Mouse (Mus musculus): ENCODE results near the gene Rgs7bp.
A peak's percentile ranks its signal among the peaks of the same experiment; 100 is the strongest.

Gene Rgs7bp

GRCm38 (mm10) chr13:105054181-105054940 is at the start of gene Rgs7bp:
Gene Rgs7bp (minus strand): TSS chr13:105054930.
- DNase-seq (ENCODE audit: low read depth, low spot score) = peak; percentile 47

- no peak for DNase-seq (ENCODE audit: low read depth, low spot score)
Measured at GRCm38 (mm10) chr13:105104385-105104784, 49.7 kb upstream of the Rgs7bp start.

DNA sequence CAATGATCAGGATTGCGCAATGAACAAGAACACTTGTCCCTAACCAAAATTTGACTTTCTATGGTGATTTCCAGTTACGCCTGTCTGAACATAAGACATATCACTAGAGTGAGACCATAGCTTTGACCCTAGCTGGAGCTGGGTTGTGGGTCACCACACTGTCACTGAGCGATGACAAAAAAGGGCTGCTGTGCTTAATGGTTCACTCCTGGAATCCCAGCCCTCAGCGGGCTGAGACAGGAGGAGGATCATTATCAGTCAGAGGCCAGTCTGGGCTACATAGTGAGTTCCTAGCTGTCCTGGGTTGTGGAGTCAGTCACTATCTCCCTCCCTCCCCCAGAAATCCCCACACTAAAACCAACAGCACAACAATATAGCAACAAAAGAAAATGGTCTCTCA is 46.0 kb upstream of the Rgs7bp start:
- no peak for DNase-seq (ENCODE audit: low read depth, low spot score)

DNA sequence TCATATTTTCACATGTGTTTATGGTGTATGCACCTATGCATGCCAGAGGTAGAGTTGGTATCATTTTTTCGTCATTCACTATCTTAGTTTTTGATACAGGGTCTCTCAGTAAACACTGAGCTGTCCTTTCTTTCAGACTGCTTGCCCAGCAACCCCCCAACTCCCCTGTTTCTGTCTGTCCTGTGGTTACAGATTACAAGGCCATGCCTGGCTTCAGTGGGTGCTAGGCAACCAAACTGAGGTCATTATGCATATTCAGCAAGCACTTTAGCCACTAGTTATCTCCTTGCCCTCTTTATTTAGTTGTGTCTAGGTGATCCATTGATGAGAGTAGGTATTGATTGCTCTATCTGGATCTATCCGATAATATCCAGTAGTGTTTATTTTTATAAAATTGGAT is 41.6 kb upstream of the Rgs7bp start:
- no peak for DNase-seq (ENCODE audit: low read depth, low spot score)

DNA sequence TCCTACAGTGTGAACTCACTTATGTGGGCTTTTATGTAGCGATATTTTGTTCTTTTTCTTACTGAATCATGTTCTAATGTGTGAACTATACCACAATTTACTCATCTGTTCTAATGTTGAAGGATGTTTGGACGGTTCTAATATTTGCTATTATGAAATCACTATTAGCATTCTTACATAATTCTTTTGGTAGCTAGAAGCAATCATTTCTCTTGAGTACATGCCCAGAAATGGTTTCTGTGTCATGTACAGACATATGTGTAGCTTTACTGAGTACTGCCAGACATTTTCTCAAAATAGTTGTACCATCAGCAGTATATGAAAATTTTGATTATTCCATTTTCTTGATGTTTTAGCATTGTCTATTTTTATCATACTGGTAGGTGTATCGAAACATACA is 34.5 kb upstream of the Rgs7bp start:
- no peak for DNase-seq (ENCODE audit: low read depth, low spot score)

DNA sequence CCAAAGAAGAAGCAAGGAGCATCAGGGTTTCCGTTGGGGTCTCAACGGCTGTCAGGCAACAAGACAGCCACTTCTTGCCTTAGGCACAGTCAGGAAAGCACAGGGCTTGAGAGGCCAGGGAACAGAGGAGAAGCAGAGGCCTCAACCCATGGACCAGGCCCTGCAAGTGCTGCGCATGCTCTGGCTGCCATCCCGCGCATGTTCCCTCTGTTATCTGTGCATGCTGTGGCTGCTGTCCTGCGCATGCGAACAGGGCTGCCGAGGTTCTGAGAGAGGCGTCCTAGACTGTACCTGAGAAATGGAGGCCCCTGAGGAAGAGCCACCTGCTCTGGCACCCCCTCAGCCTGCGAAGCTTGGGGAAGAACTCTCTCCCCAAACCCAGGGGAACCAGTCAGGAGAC is 27.1 kb upstream of the Rgs7bp start, which contains the start of gene 4933425L06Rik:
TSS of gene 4933425L06Rik (plus strand) at position 261 of the 400 bp plus-strand sequence.
- no peak for DNase-seq (ENCODE audit: low read depth, low spot score)

GRCm38 (mm10) chr13:105066890-105067845 is 12.4 kb upstream of the Rgs7bp start:
- no peak for DNase-seq (ENCODE audit: low read depth, low spot score)

GRCm38 (mm10) chr13:105066119-105066518 is 11.4 kb upstream of the Rgs7bp start:
- no peak for DNase-seq (ENCODE audit: low read depth, low spot score)

GRCm38 (mm10) chr13:105055374-105055773 is 644 bp upstream of the Rgs7bp start:
- DNase-seq (ENCODE audit: low read depth, low spot score) = no peak

DNA sequence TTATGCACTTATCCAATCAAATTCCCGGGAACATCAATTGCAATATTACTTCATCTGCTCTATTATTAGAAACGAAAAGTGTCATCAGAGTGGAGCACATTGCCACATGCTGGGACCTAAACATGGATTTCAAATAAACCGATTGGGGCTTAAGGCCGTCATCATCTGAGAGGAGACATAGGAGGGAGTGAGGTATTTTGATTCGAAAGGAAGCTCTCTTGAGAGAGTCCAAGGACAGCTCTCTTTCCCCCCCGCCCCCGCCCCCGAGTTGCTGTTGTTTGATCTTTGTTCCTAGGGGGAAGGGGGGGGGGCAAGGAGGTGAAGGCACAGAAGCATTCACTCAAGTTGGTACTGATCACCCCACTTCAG is 195 bp upstream of the Rgs7bp start:
- DNase-seq (ENCODE audit: low read depth, low spot score) = no peak

- DNase-seq (ENCODE audit: low read depth, low spot score) = no peak
Measured at GRCm38 (mm10) chr13:105053618-105054017, 1.1 kb downstream of the Rgs7bp start.

DNA sequence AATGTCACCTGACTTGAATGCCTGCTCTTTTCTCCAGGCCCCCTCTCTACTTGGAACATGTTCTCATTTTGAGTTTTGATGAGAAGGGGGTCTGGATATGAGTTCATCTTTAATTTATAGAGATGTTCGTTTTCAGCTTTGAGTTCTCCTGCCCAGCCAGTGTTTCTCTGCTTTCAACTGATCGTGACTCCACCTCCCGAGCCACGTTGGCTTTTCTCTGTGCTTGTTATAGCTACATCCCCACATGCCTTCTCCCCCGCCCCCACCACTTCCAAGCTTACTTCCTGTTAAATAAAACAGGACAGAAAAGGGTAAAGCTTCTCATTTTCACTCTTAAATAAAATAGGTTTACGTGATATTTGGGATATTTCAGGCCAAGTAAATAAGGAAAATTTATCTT is 3.3 kb downstream of the Rgs7bp start:
- no peak for DNase-seq (ENCODE audit: low read depth, low spot score)

- no peak for DNase-seq (ENCODE audit: low read depth, low spot score)
Measured at GRCm38 (mm10) chr13:105048662-105049061, 6.1 kb downstream of the Rgs7bp start.

DNA sequence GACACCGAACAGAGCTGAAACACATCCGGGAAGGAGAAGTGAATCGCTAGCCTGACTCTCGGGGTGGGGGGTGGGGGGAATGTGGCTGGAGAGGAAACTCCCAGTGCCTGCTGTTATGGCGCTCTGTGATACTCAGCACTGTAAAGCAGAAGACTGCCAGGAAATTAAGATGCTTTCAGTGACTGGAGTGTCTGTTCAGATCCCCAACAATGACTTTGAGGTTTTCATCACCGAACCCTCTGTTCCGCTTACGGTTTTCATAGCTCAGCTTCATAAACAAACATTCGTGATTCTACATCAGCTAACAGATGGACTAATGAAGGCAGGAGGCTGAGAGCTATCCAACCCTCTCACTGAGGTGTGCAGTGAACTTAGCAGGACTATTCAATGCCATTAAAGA is 7.4 kb downstream of the Rgs7bp start:
- DNase-seq (ENCODE audit: low read depth, low spot score) = no peak

- no peak for DNase-seq (ENCODE audit: low read depth, low spot score)
Measured at GRCm38 (mm10) chr13:105043882-105044281, 10.8 kb downstream of the Rgs7bp start.

- DNase-seq (ENCODE audit: low read depth, low spot score) = no peak
Measured at GRCm38 (mm10) chr13:105038334-105038733, 16.4 kb downstream of the Rgs7bp start.

DNA sequence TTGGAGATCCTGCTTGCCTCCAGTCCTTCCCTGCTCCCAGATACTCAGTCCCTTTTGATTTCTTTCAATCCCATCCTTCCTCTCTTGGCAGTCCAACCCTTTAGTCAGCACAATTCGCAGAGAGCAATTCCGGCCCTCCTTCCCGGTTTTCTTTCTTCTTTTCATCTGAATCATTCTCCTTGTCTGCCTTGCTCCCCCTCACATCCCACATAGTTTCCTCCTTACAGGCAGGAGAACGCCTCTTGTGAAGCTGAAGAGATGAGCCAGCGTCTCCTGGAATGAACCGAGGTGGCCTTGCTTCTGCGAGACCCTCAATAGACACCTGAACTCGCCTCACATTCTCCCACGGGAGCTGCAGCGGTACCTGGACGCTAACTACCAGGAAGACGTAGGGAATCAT is 16.9 kb downstream of the Rgs7bp start:
- no peak for DNase-seq (ENCODE audit: low read depth, low spot score)

GRCm38 (mm10) chr13:105031882-105032281 is 22.8 kb downstream of the Rgs7bp start:
- DNase-seq (ENCODE audit: low read depth, low spot score) = no peak

- DNase-seq (ENCODE audit: low read depth, low spot score) = no peak
Measured at GRCm38 (mm10) chr13:105028276-105028675, 26.5 kb downstream of the Rgs7bp start.

DNA sequence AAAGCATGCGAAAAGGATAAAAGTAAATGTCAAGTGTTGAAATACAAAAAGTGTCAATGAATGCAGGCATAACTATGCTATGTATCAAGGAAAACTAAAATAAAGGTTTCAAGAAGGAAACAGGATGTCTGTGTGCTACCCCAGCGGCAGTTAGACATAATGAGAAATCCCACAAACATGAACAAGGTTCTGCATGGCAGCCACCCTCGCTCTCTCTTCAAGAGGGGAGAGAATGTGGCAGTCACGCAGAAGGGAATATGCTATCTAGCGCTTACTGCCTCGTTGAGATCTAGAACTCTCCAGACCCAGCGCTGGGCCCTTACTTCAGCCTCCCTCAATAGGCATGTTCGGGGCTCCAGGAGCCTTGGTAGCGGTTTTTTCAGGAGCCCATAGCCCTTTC is 38.2 kb downstream of the Rgs7bp start:
- no peak for DNase-seq (ENCODE audit: low read depth, low spot score)

- no peak for DNase-seq (ENCODE audit: low read depth, low spot score)
Measured at GRCm38 (mm10) chr13:105015710-105016404, 38.9 kb downstream of the Rgs7bp start.

GRCm38 (mm10) chr13:105011300-105011699 is 43.4 kb downstream of the Rgs7bp start:
- DNase-seq (ENCODE audit: low read depth, low spot score) = no peak
